Mouse (Mus musculus) C2C12 (cell line): Measurements from ENCODE around the gene Ppm1l. TPM values are rescaled to one million over a fixed set of nuclear protein-coding genes. Genes with fewer than 3 reads are reported as not detected.
A peak's percentile ranks its signal among the peaks of the same experiment; 100 is the strongest.

Source experiments
- H3K27me3 ChIP-seq: one replicate; pipeline ENCODE4 v1.6.1; 2011; ENCODE audit not compliant: control insufficient read depth, insufficient read depth, insufficient read length
- H3K36me3 ChIP-seq: one replicate; pipeline ENCODE4 v1.6.1; 2011; ENCODE audit not compliant: control insufficient read depth, insufficient read depth
- H3K4me3 ChIP-seq: one replicate; pipeline ENCODE4 v1.5.1; 2011; ENCODE audit warnings: mild to moderate bottlenecking, control low read depth; ENCODE audit not compliant: poor library complexity, insufficient read depth, severe bottlenecking
- H3K79me2 ChIP-seq: one replicate; pipeline ENCODE4 v1.6.1; 2011; ENCODE audit not compliant: control insufficient read depth, insufficient read depth
- H3K79me3 ChIP-seq: one replicate; pipeline ENCODE4 v1.6.1; 2011; ENCODE audit warnings: low read depth, control low read depth
- H3ac ChIP-seq: one replicate; pipeline ENCODE3; 2011; ENCODE audit warnings: low read depth; ENCODE audit not compliant: control insufficient read depth, insufficient read length
- CEBPB ChIP-seq: IDR thresholded peaks from one replicate; pipeline ENCODE4 v1.6.1; 2011; ENCODE audit warnings: low read depth, mild to moderate bottlenecking, control low read depth, moderate library complexity
- CTCF ChIP-seq: IDR thresholded peaks from one replicate; pipeline ENCODE4 v1.5.1; 2011; ENCODE audit not compliant: control insufficient read depth, insufficient read depth, insufficient read length
- FOSL1 ChIP-seq: IDR thresholded peaks from one replicate; pipeline ENCODE4 v1.8.0; 2011; ENCODE audit warnings: mild to moderate bottlenecking, low read length; ENCODE audit not compliant: poor library complexity, insufficient read depth, severe bottlenecking
- MAX ChIP-seq: IDR thresholded peaks from one replicate; pipeline ENCODE4 v1.6.1; 2011; ENCODE audit warnings: mild to moderate bottlenecking, control low read depth
- MYOD1 ChIP-seq: IDR thresholded peaks from one replicate; pipeline ENCODE4 v1.6.1; 2011; ENCODE audit warnings: low read depth; ENCODE audit not compliant: control insufficient read depth, insufficient read length
- MYOG ChIP-seq: IDR thresholded peaks from one replicate; pipeline ENCODE4 v1.6.1; 2011; ENCODE audit not compliant: control insufficient read depth, insufficient read length; ENCODE audit errors: extremely low read depth
- USF1 ChIP-seq: IDR thresholded peaks from one replicate; pipeline ENCODE4 v1.6.1; 2011; ENCODE audit warnings: low read depth, mild to moderate bottlenecking, control low read depth, moderate library complexity
- polyA plus RNA-seq: library from polyadenylated mRNA; unstranded; fragments of >200 nt; fragmentation: generic; extraction: Trizol; gene quantifications from one replicate; pipeline ENCODE4 v1.2.1, GENCODE M21; 2012; ENCODE audit warnings: missing spikeins

Ppm1l gene
- polyA plus RNA-seq, 1 experiment: 3.7 TPM

DNA sequence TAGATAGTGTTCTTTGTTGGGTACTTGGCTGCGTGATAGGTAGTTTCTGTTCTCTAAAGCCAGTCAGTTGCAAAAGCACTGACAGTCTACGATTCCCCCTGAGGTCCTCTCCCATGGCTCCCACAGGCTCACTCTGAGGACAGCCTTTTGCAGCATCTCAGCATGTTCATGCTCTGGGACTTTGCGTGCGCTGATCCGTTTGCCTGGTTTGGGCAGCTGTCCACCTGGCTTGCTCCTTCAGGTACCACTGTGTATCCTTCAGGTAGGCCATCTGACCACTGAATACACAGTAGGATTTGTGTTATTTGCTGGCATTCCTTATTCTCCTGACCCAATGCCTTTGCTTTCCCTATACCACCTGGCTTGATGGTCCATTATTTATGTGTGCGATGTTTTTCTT, 33.3 kb downstream of the Ppm1l start:
- Histone ChIP-seq H3K4me3 (no peak overlapping the region), H3K36me3 (no peaks in the 10 kb centered on the region), H3K79me2 (no peaks in the 10 kb centered on the region), H3ac (no peak overlapping the region), H3K79me3 (peaks cover 5% of the 10 kb centered on the region), H3K27me3 (no peaks in the 10 kb centered on the region)
- no peak for TF ChIP-seq MYOG
- TF ChIP-seq FOSL1: no peak
- TF ChIP-seq USF1: no peak
- no peak for TF ChIP-seq CEBPB
- no peak for TF ChIP-seq MAX
- no peak for TF ChIP-seq CTCF
- no peak for TF ChIP-seq MYOD1

- Histone ChIP-seq H3K79me2 (no peaks in the 10 kb centered on the region), H3K27me3 (no peaks in the 10 kb centered on the region), H3ac (no peak overlapping the region), H3K4me3 (no peak overlapping the region), H3K36me3 (no peaks in the 10 kb centered on the region), H3K79me3 (peaks cover 6% of the 10 kb centered on the region)
- TF ChIP-seq MYOG: no peak
- no peak for TF ChIP-seq CTCF
- no peak for TF ChIP-seq MAX
- TF ChIP-seq FOSL1: no peak
Observed at GRCm38 (mm10) chr3:69352194-69352593, 35.5 kb downstream of the Ppm1l start.

DNA sequence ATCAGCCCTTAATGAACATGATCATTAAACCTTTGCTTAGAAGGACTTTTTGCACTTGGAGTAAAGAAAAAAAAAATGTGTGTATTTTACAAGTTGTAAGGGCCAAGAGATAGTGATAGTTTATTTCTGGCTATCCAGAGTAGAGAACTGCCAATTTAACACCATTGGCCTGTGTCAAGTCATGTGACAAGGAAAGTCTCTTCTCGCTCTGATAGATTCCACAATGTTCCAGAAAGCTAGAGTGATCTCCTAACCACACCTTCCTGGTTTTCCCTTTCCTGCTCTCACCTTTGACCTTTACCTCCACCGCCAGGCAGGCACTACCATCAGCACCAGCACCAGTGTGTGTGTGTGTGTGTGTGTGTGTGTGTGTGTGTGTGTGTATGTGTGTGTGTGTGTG, 38.0 kb downstream of the Ppm1l start:
- Histone ChIP-seq H3K36me3 (no peaks in the 10 kb centered on the region), H3K4me3 (no peak overlapping the region), H3K79me2 (peaks cover 8% of the 10 kb centered on the region), H3K27me3 (no peaks in the 10 kb centered on the region), H3K79me3 (peaks cover 6% of the 10 kb centered on the region), H3ac (no peak overlapping the region)
- no peak for TF ChIP-seq MAX
- TF ChIP-seq USF1: no peak
- no peak for TF ChIP-seq MYOG
- TF ChIP-seq CEBPB: no peak
- TF ChIP-seq MYOD1: no peak
- TF ChIP-seq CTCF: no peak
- TF ChIP-seq FOSL1: no peak

DNA sequence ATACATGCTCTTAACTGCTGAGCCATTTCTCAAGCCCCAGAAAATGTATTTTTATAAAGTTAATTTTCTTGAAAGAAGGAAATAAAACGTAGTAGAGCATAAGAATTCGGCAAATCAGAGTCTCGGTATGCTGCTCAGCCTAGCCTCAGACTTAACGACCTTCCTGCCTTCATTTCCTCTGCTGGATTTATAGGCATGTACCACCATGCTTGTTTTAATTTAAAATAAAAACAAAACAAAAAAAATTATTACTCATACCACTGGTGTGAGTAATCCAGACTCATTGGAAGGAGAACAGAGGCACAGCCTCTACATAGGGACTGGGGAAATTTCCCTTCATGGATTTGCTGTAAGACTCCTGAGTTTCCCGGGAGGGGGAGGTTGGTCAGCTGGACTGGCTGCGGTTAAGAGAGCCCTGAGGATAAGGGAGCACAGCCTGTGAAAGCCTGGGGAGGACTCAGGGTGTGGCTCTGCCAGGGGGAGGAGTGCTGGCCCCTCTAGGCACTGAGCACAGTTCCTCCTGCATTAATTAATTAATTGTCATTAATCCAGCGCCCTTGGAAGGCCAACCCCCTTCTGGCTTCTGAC, 39.5 kb downstream of the Ppm1l start:
- H3K79me3 ChIP-seq: peaks cover 1% of the 10 kb centered on the region
- peaks cover 8% of the 10 kb centered on the region for H3K79me2 ChIP-seq
- H3K27me3 ChIP-seq: no peaks in the 10 kb centered on the region
- no peak overlapping the region for H3ac ChIP-seq
- no peak for TF ChIP-seq CTCF
- TF ChIP-seq MAX: peak; percentile 37
- no peak for TF ChIP-seq CEBPB
- no peak for TF ChIP-seq MYOG
- peak; percentile 14 for TF ChIP-seq FOSL1
- TF ChIP-seq USF1: no peak
- TF ChIP-seq MYOD1: peak; percentile 20
- no peak overlapping the region for H3K4me3 ChIP-seq
- H3K36me3 ChIP-seq: no peaks in the 10 kb centered on the region

- Histone ChIP-seq H3K79me2 (peaks cover 8% of the 10 kb centered on the region), H3K36me3 (no peaks in the 10 kb centered on the region), H3K79me3 (peaks cover 1% of the 10 kb centered on the region), H3K27me3 (no peaks in the 10 kb centered on the region), H3K4me3 (no peak overlapping the region), H3ac (peak overlapping the region; percentile 12)
- TF ChIP-seq CTCF (no peak), MYOD1 (no peak), USF1 (no peak), CEBPB (no peak), FOSL1 (no peak)
Observed at GRCm38 (mm10) chr3:69356781-69357180, 40.1 kb downstream of the Ppm1l start.

GRCm38 (mm10) chr3:69357897-69358619, 41.4 kb downstream of the Ppm1l start:
- Histone ChIP-seq H3ac (no peak overlapping the region), H3K36me3 (no peaks in the 10 kb centered on the region), H3K79me2 (peaks cover 8% of the 10 kb centered on the region), H3K4me3 (no peak overlapping the region), H3K79me3 (peaks cover 1% of the 10 kb centered on the region), H3K27me3 (no peaks in the 10 kb centered on the region)
- TF ChIP-seq MAX (no peak), MYOD1 (no peak), CEBPB (no peak), MYOG (no peak), FOSL1 (no peak), CTCF (no peak), USF1 (no peak)
